Mouse (Mus musculus): ENCODE measurements around the gene Tpra1. TPM values are rescaled to one million over a fixed set of nuclear protein-coding genes. Genes with fewer than 3 reads are reported as not detected.
A peak's percentile ranks its signal among the peaks of the same experiment; 100 is the strongest.

The Tpra1 gene
- polyA plus RNA-seq, 1 experiment from 2014 or later = 45.8 TPM

DNA sequence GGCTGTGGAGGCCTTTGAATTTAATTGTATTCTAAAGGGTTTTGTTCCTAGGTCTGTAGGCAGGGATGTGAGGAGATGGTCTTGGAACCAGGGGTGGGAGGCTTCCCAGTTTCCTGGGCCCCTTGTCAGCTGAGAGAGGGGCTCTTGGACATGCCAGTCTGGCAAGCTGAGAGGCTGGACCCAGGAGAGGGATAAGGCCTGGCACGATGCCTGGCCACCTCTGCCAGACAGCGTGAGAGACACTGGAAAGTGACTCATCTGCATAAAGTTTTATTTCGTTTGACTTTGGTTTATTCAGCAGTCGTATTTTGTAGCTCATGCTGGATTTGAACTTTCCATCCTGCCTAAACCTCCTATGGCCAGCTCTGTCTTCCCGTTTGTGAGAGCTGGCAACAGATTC, 26.5 kb downstream of the Tpra1 start:
- H3K27ac ChIP-seq = no peak overlapping the region
- no peak overlapping the region for H3K9ac ChIP-seq
- no peaks in the 10 kb centered on the region for H3K9me3 ChIP-seq (ENCODE audit: control insufficient read depth, low read length)
- H3K36me3 ChIP-seq (replicated peaks; ENCODE audit: control insufficient read depth, insufficient read depth) = no peaks in the 10 kb centered on the region
- H3K4me1 ChIP-seq (replicated peaks; ENCODE audit: control insufficient read depth, insufficient read depth, low read length) = peaks cover 48% of the 10 kb centered on the region
- H3K27me3 ChIP-seq (ENCODE audit: control insufficient read depth, insufficient read depth, low read length) = no peaks in the 10 kb centered on the region
- no peak overlapping the region for H3K4me3 ChIP-seq (replicated peaks; ENCODE audit: low read length)
- DNase-seq (ENCODE audit: low spot score) = no peak
- H3K4me2 ChIP-seq (replicated peaks) = no peak overlapping the region
- ATAC-seq (ENCODE audit: low FRiP score) = no peak
- 57% methylated on average over 5 of the region's 5 CpGs for WGBS

DNA sequence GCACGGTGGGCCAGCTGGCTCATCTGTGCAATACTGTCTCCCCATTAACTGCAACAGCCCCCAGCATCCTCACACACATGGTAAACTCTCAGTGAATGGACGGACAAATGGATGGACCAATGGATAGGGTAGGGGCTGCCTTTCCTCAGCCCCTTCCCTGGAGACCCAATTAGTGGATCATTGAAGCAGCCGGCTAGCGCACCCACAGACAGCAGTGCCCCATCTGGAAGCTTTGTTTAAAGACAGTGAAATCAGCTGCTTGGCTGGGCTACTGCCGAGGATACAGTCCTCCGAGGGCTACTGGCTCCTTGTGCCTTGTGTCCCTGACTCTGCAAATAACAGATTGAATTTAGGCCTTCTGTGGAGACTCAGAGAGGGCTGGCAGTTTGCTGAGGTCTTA, 27.4 kb downstream of the Tpra1 start:
- Histone ChIP-seq H3K36me3 (replicated peaks; ENCODE audit: control insufficient read depth, insufficient read depth) (no peaks in the 10 kb centered on the region), H3K9ac (0 out of 2 replicates have a peak overlapping the region, but pooled peaks have one; percentile 1), H3K27ac (peak overlapping the region; percentile 52), H3K4me1 (replicated peaks; ENCODE audit: control insufficient read depth, insufficient read depth, low read length) (peaks cover 51% of the 10 kb centered on the region), H3K4me3 (replicated peaks; ENCODE audit: low read length) (no peak overlapping the region), H3K27me3 (ENCODE audit: control insufficient read depth, insufficient read depth, low read length) (no peaks in the 10 kb centered on the region), H3K9me3 (ENCODE audit: control insufficient read depth, low read length) (no peaks in the 10 kb centered on the region), H3K4me2 (replicated peaks) (no peak overlapping the region)
- no peak for ATAC-seq (ENCODE audit: low FRiP score)
- peak; percentile 50 for DNase-seq (ENCODE audit: low spot score)
- WGBS = 18% methylated on average over 6 of the region's 6 CpGs

DNA sequence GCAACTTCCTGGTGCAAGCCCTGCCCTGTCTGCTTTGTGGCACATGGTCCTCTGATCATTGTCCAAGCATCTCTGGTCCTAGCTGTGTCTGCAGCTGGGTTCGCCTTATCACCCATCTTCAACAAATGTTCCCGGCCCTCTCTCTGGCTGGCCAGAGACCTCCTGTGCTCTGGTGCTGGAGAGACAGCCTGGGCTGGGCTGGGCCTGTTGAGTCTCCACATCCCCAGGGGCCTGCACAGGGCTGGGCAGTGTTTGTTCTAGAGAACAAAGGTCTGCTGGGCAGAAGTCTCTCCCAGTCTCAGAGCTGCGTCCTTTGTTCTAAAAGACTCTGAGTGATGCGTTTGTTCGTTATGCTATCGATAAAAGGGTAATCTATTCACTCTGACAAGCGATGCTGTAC, 28.0 kb downstream of the Tpra1 start:
- H3K36me3 ChIP-seq (replicated peaks; ENCODE audit: control insufficient read depth, insufficient read depth) = no peaks in the 10 kb centered on the region
- H3K9ac ChIP-seq = 0 out of 2 replicates have a peak overlapping the region, but pooled peaks have one; percentile 1
- no peak for ATAC-seq (ENCODE audit: low FRiP score)
- peaks cover 51% of the 10 kb centered on the region for H3K4me1 ChIP-seq (replicated peaks; ENCODE audit: control insufficient read depth, insufficient read depth, low read length)
- DNase-seq (ENCODE audit: low spot score) = no peak
- H3K27ac ChIP-seq = peak overlapping the region; percentile 52
- WGBS = 22% methylated on average over 7 of the region's 7 CpGs
- no peak overlapping the region for H3K4me3 ChIP-seq (replicated peaks; ENCODE audit: low read length)
- no peak overlapping the region for H3K4me2 ChIP-seq (replicated peaks)
- no peaks in the 10 kb centered on the region for H3K9me3 ChIP-seq (ENCODE audit: control insufficient read depth, low read length)
- H3K27me3 ChIP-seq (ENCODE audit: control insufficient read depth, insufficient read depth, low read length) = no peaks in the 10 kb centered on the region

DNA sequence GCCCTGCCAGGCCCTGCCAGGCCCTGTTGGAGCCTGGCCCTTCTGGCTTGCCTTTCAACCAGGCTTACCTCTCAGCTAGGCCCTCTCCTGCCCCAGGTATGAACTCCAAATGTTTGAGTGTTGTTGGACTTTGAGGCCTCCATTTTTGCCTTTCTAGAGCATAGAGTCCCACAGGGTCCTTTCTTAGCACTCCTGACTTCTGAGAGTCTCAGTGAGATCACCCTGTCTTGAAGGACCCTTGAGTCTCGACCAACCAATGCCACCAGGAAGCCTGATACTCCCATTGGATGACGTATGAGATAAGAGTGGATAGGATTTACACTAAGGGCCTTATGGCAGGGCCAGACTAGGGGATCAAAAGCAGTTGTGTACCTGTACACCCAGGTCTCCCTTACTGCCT, 29.4 kb downstream of the Tpra1 start:
- no peak overlapping the region for H3K4me2 ChIP-seq (replicated peaks)
- 87% methylated on average over 2 of the region's 2 CpGs for WGBS
- no peak overlapping the region for H3K4me3 ChIP-seq (replicated peaks; ENCODE audit: low read length)
- no peak overlapping the region for H3K9ac ChIP-seq
- H3K4me1 ChIP-seq (replicated peaks; ENCODE audit: control insufficient read depth, insufficient read depth, low read length) = peaks cover 48% of the 10 kb centered on the region
- H3K27me3 ChIP-seq (ENCODE audit: control insufficient read depth, insufficient read depth, low read length) = no peaks in the 10 kb centered on the region
- DNase-seq (ENCODE audit: low spot score) (no peak), ATAC-seq (ENCODE audit: low FRiP score) (no peak)
- H3K9me3 ChIP-seq (ENCODE audit: control insufficient read depth, low read length) = no peaks in the 10 kb centered on the region
- no peaks in the 10 kb centered on the region for H3K36me3 ChIP-seq (replicated peaks; ENCODE audit: control insufficient read depth, insufficient read depth)
- H3K27ac ChIP-seq = no peak overlapping the region

DNA sequence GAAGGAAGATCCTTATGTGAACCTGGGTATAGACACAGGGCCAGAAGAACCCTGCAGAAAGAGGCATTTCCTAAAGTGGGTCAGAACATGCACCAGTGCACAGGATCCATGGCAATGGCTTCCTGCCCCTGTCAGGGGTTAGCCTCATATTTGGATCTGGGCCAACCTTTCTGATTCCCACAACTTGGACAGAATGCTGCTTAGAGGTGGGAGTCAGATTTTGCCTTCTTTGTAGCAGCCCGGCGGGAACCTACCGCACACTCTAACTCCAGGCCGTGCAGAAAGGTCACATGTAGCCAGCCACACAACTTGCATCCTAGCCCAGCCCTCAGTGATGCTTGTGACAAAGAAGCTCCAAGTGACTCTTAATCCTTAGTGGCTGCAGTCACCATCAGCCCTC, 32.1 kb downstream of the Tpra1 start:
- DNase-seq (ENCODE audit: low spot score) (no peak), ATAC-seq (ENCODE audit: low FRiP score) (no peak)
- H3K4me2 ChIP-seq (replicated peaks) = no peak overlapping the region
- H3K9me3 ChIP-seq (ENCODE audit: control insufficient read depth, low read length) = no peaks in the 10 kb centered on the region
- 43% methylated on average over 4 of the region's 4 CpGs for WGBS
- peaks cover 61% of the 10 kb centered on the region for H3K4me1 ChIP-seq (replicated peaks; ENCODE audit: control insufficient read depth, insufficient read depth, low read length)
- H3K27me3 ChIP-seq (ENCODE audit: control insufficient read depth, insufficient read depth, low read length) = no peaks in the 10 kb centered on the region
- H3K36me3 ChIP-seq (replicated peaks; ENCODE audit: control insufficient read depth, insufficient read depth) = no peaks in the 10 kb centered on the region
- H3K4me3 ChIP-seq (replicated peaks; ENCODE audit: low read length) = no peak overlapping the region
- H3K9ac ChIP-seq = no peak overlapping the region
- H3K27ac ChIP-seq = no peak overlapping the region

DNA sequence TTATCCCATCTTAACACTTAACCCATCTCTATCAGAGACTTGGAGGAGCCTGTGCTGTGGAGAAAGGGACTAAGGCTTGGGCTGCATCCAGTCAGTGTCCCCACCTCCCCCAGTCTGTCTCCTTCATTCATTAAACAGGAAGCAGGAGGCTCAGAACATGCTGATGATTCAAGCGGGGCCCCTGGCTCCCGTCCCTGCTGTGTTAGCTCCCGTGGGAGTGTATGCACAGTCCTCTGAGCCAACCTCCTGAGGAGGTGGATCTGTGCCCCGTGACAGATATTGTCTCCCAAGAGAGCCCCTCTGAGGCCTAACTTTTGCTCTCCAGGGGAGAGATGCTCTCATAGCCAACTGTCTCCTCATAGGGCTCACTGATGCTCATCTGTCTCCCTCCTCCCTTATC, 32.8 kb downstream of the Tpra1 start:
- H3K4me3 ChIP-seq (replicated peaks; ENCODE audit: low read length) = no peak overlapping the region
- DNase-seq (ENCODE audit: low spot score) (no peak), ATAC-seq (ENCODE audit: low FRiP score) (no peak)
- H3K27ac ChIP-seq = no peak overlapping the region
- 15% methylated on average over 4 of the region's 4 CpGs for WGBS
- H3K9me3 ChIP-seq (ENCODE audit: control insufficient read depth, low read length) = no peaks in the 10 kb centered on the region
- no peak overlapping the region for H3K4me2 ChIP-seq (replicated peaks)
- no peaks in the 10 kb centered on the region for H3K27me3 ChIP-seq (ENCODE audit: control insufficient read depth, insufficient read depth, low read length)
- no peak overlapping the region for H3K9ac ChIP-seq
- no peaks in the 10 kb centered on the region for H3K36me3 ChIP-seq (replicated peaks; ENCODE audit: control insufficient read depth, insufficient read depth)
- peaks cover 61% of the 10 kb centered on the region for H3K4me1 ChIP-seq (replicated peaks; ENCODE audit: control insufficient read depth, insufficient read depth, low read length)

DNA sequence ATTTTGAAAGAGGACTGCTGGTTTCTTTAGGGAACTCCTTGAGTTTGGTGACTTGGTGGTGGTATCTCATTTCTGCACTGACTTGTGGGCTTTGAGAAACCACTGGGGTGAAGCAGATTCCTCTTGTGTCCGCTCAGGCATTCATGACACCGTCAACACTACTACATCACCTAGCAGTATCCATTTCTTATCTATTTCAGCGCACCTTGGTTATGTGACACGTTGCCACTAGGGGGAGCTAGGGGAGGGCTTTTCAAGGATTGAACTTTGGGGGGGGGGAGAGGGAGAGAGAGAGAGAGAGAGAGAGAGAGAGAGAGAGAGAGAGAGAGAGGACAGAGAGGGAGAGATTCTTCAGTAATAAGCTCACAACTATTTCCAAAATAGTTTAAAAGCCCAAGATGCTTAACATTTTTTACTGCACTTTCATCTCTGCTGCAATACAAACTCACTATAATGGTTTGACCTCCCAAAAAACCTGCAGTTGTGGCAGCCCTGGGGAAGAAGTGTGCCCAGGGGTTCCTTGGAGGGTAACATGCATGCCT, 33.8 kb downstream of the Tpra1 start:
- Histone ChIP-seq H3K9me3 (ENCODE audit: control insufficient read depth, low read length) (no peaks in the 10 kb centered on the region), H3K4me2 (replicated peaks) (no peak overlapping the region), H3K9ac (no peak overlapping the region), H3K36me3 (replicated peaks; ENCODE audit: control insufficient read depth, insufficient read depth) (no peaks in the 10 kb centered on the region), H3K4me3 (replicated peaks; ENCODE audit: low read length) (no peak overlapping the region), H3K27ac (no peak overlapping the region), H3K27me3 (ENCODE audit: control insufficient read depth, insufficient read depth, low read length) (no peaks in the 10 kb centered on the region), H3K4me1 (replicated peaks; ENCODE audit: control insufficient read depth, insufficient read depth, low read length) (peaks cover 60% of the 10 kb centered on the region)
- ATAC-seq (ENCODE audit: low FRiP score) (no peak), DNase-seq (ENCODE audit: low spot score) (peak; percentile 83)
- 6% methylated on average over 4 of the region's 4 CpGs for WGBS

DNA sequence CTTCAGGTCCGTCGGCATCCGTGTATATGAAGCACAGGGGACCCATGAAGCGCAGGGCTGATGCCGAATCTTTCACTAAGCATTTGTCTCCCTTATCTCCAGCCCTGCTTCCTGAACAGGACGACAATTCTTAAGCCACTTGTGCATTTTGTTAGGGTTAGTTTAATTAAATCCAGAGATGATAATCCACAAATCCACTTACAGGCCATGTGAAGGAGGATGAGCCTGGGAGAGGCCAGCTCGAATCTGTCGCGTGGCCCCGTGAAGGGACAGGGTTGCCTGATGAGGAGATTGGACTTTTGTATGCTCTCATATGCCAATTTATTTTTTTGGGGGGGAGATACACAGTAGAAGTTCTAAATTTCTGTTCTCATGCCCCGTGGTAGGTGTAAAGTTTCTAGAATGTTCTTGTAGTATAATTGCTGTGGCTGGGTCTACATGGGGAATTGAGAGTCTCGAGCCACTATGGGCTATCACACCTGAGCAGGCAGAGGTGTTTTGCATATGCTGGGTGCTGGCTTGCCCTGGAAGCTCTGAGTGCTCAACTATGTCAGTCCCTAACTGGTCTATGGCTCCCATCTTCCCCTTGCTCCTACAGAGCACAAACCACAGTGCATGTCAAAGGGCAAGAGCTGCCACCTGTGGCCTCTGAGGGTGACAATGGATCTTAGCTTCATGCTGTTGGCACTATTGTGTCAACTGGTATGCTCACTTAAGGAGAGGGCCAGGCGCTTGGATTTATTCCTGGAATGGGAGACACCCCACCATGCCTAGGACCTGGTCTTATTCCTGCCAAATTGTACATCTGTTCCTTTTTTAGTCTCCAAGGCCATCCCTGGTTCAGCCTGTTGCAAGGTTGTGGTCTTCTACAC, 34.5 kb downstream of the Tpra1 start:
- H3K4me3 ChIP-seq (replicated peaks; ENCODE audit: low read length) = no peak overlapping the region

DNA sequence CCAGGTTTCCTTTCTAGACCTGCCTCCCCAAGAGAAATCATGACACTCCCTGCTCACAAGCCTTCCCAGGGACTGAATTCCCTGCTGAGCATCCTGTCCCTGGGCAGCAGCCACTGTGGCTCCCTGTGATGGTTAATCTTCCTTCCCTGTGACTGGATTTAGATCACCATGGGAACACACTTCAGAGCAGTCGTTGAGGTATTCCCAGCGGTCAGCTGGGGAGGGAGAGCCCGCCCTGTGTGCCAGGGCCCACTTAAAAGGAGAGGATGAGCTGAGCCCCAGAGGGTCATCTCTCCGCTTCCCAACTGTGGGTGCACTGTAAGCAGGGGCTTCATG, 35.1 kb downstream of the Tpra1 start:
- no peak for DNase-seq (ENCODE audit: low spot score)
- Histone ChIP-seq H3K27ac (no peak overlapping the region), H3K4me3 (replicated peaks; ENCODE audit: low read length) (no peak overlapping the region), H3K9me3 (ENCODE audit: control insufficient read depth, low read length) (no peaks in the 10 kb centered on the region), H3K27me3 (ENCODE audit: control insufficient read depth, insufficient read depth, low read length) (no peaks in the 10 kb centered on the region), H3K9ac (no peak overlapping the region), H3K4me1 (replicated peaks; ENCODE audit: control insufficient read depth, insufficient read depth, low read length) (peaks cover 73% of the 10 kb centered on the region), H3K4me2 (replicated peaks) (no peak overlapping the region), H3K36me3 (replicated peaks; ENCODE audit: control insufficient read depth, insufficient read depth) (no peaks in the 10 kb centered on the region)
- no peak for ATAC-seq (ENCODE audit: low FRiP score)
- WGBS = 32% methylated on average over 4 of the region's 4 CpGs

More for the DNA sequence above, 34.5 kb downstream of the Tpra1 start:
- 62% methylated on average over 13 of the region's 13 CpGs for WGBS
- peaks cover 68% of the 10 kb centered on the region for H3K4me1 ChIP-seq (replicated peaks; ENCODE audit: control insufficient read depth, insufficient read depth, low read length)
- H3K9ac ChIP-seq = no peak overlapping the region
- H3K4me2 ChIP-seq (replicated peaks) = no peak overlapping the region
- DNase-seq (ENCODE audit: low spot score) (no peak), ATAC-seq (ENCODE audit: low FRiP score) (no peak)
- no peaks in the 10 kb centered on the region for H3K9me3 ChIP-seq (ENCODE audit: control insufficient read depth, low read length)
- no peaks in the 10 kb centered on the region for H3K36me3 ChIP-seq (replicated peaks; ENCODE audit: control insufficient read depth, insufficient read depth)
- H3K27me3 ChIP-seq (ENCODE audit: control insufficient read depth, insufficient read depth, low read length) = no peaks in the 10 kb centered on the region
- H3K27ac ChIP-seq = no peak overlapping the region
